Mouse (Mus musculus): ENCODE data around the gene Shroom3. TPM values are rescaled to one million over a fixed set of nuclear protein-coding genes. Genes with fewer than 3 reads are reported as not detected.

Shroom3 gene
- polyA plus RNA-seq, 1 experiment from 2014 or later = 2.3 TPM

DNA sequence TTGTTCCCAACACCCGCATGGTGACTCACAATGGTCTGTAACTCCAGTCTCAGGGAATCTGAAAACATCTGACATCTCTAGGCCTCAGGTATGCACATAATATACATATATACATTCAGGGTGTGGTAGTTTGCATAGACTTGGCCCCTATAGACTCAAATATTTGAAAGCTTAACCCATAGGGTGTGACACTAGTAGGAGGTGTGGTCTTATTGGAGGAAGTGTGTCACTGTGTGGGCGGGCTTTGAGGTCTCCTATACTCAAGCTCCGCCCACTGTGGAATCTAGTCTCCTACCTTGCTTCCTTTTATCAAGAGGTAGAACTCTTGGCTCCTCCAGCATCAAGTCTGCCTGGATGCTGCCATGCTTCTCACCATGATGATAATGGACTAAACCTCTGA lies 91.7 kb downstream of the Shroom3 start:
- H3K4me3 ChIP-seq (replicated peaks; ENCODE audit: low read length) = no peak overlapping the region
- no peaks in the 10 kb centered on the region for H3K36me3 ChIP-seq (replicated peaks; ENCODE audit: control insufficient read depth, insufficient read depth)
- ATAC-seq (ENCODE audit: low FRiP score) (no peak), DNase-seq (ENCODE audit: low spot score) (no peak)
- H3K4me1 ChIP-seq (replicated peaks; ENCODE audit: control insufficient read depth, insufficient read depth, low read length) = no peaks in the 10 kb centered on the region
- 92% methylated on average over 3 of the region's 3 CpGs for WGBS
- H3K27me3 ChIP-seq (ENCODE audit: control insufficient read depth, insufficient read depth, low read length) = no peaks in the 10 kb centered on the region
- no peak overlapping the region for H3K9ac ChIP-seq
- H3K4me2 ChIP-seq (replicated peaks) = no peak overlapping the region
- no peaks in the 10 kb centered on the region for H3K9me3 ChIP-seq (ENCODE audit: control insufficient read depth, low read length)
- no peak overlapping the region for H3K27ac ChIP-seq

GRCm38 (mm10) chr5:92778395-92778794 lies 95.2 kb downstream of the Shroom3 start:
- no peak overlapping the region for H3K27ac ChIP-seq
- H3K4me1 ChIP-seq (replicated peaks; ENCODE audit: control insufficient read depth, insufficient read depth, low read length) = no peaks in the 10 kb centered on the region
- no peak overlapping the region for H3K4me2 ChIP-seq (replicated peaks)
- WGBS = 57% methylated on average over 8 of the region's 8 CpGs
- H3K27me3 ChIP-seq (ENCODE audit: control insufficient read depth, insufficient read depth, low read length) = no peaks in the 10 kb centered on the region
- H3K9me3 ChIP-seq (ENCODE audit: control insufficient read depth, low read length) = no peaks in the 10 kb centered on the region
- no peak for ATAC-seq (ENCODE audit: low FRiP score)
- no peaks in the 10 kb centered on the region for H3K36me3 ChIP-seq (replicated peaks; ENCODE audit: control insufficient read depth, insufficient read depth)
- no peak overlapping the region for H3K9ac ChIP-seq
- no peak for DNase-seq (ENCODE audit: low spot score)
- H3K4me3 ChIP-seq (replicated peaks; ENCODE audit: low read length) = no peak overlapping the region

GRCm38 (mm10) chr5:92781082-92781481 lies 97.8 kb downstream of the Shroom3 start:
- no peaks in the 10 kb centered on the region for H3K27me3 ChIP-seq (ENCODE audit: control insufficient read depth, insufficient read depth, low read length)
- no peaks in the 10 kb centered on the region for H3K4me1 ChIP-seq (replicated peaks; ENCODE audit: control insufficient read depth, insufficient read depth, low read length)
- H3K4me2 ChIP-seq (replicated peaks) = no peak overlapping the region
- H3K9ac ChIP-seq = no peak overlapping the region
- H3K9me3 ChIP-seq (ENCODE audit: control insufficient read depth, low read length) = no peaks in the 10 kb centered on the region
- ATAC-seq (ENCODE audit: low FRiP score) (no peak), DNase-seq (ENCODE audit: low spot score) (no peak)
- no peak overlapping the region for H3K4me3 ChIP-seq (replicated peaks; ENCODE audit: low read length)
- no peak overlapping the region for H3K27ac ChIP-seq
- H3K36me3 ChIP-seq (replicated peaks; ENCODE audit: control insufficient read depth, insufficient read depth) = no peaks in the 10 kb centered on the region

DNA sequence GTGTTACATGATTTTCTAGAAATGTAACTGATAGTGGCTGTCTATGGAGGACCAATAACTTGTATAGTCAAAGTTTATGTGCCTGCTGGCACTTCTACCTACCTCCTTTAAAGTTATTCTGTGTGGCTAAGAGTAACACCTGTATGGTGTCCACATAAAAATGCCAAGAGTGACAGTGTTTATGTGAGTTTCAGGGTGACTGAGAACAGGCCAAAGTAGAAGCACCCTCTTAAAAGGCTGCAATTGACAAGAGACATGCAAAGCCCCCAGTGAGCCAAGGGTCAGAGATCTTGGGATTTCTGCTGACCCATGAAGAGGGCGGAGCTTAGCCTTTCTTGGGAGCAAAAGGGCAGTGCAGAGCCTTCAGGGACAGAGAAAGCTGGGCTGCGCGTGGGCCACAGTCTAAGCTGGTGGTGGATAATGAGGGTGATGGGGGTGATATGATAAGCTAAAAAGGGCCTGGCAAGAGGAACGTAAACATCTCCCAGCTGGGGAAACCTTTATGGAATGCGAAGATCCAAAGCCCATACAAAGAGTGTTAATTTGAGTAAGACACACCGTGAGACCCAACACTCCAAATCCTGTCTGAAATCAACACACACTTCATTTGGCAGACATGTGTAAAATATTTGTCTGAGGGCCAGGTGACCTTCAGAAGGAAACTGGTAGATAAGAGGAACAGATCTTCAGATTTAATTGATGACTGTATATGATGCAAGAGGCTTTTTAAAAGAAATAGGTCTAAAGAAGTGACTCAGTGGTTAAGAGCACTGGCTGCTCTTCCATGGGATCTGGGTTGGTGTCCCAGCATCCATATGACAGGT lies 101.0 kb downstream of the Shroom3 start:
- no peaks in the 10 kb centered on the region for H3K27me3 ChIP-seq (ENCODE audit: control insufficient read depth, insufficient read depth, low read length)
- no peaks in the 10 kb centered on the region for H3K9me3 ChIP-seq (ENCODE audit: control insufficient read depth, low read length)
- no peaks in the 10 kb centered on the region for H3K4me1 ChIP-seq (replicated peaks; ENCODE audit: control insufficient read depth, insufficient read depth, low read length)
- no peak overlapping the region for H3K4me2 ChIP-seq (replicated peaks)
- no peak for DNase-seq (ENCODE audit: low spot score)
- no peaks in the 10 kb centered on the region for H3K36me3 ChIP-seq (replicated peaks; ENCODE audit: control insufficient read depth, insufficient read depth)
- no peak overlapping the region for H3K27ac ChIP-seq
- WGBS = 32% methylated on average over 6 of the region's 6 CpGs
- no peak for ATAC-seq (ENCODE audit: low FRiP score)
- H3K4me3 ChIP-seq (replicated peaks; ENCODE audit: low read length) = no peak overlapping the region
- no peak overlapping the region for H3K9ac ChIP-seq

DNA sequence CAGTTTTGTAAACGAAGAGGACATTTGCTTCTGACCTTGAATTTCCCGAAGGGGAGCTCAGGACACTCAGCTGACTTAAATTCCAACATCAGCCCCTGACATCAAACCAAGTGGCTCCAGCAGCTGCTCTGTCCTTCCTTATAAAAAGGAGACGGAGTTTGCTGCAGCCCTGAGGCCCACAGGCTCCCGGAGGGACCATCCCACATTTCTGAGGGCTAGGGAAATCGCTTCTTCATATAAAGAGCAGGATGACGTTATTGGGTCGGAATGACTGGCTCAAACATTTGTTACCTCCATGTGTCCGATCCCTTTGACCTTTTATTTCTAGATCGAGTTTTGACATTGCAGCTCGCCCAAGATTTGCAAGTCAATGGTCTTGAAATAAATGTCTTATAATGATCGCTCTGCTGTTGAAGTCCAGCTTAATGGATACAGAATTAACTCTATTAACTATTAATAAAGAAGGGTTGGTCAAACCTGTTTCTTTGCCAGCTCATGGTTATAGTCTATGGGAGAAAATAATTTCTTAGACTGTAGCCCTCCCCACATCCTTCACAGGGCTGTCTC lies 102.7 kb downstream of the Shroom3 start:
- H3K4me2 ChIP-seq (replicated peaks) = no peak overlapping the region
- H3K27me3 ChIP-seq (ENCODE audit: control insufficient read depth, insufficient read depth, low read length) = no peaks in the 10 kb centered on the region
- no peak overlapping the region for H3K4me3 ChIP-seq (replicated peaks; ENCODE audit: low read length)
- DNase-seq (ENCODE audit: low spot score) = no peak
- WGBS = 82% methylated on average over 11 of the region's 11 CpGs
- H3K9ac ChIP-seq = no peak overlapping the region
- ATAC-seq (ENCODE audit: low FRiP score) = no peak
- no peaks in the 10 kb centered on the region for H3K36me3 ChIP-seq (replicated peaks; ENCODE audit: control insufficient read depth, insufficient read depth)
- H3K9me3 ChIP-seq (ENCODE audit: control insufficient read depth, low read length) = no peaks in the 10 kb centered on the region
- H3K27ac ChIP-seq = no peak overlapping the region
- no peaks in the 10 kb centered on the region for H3K4me1 ChIP-seq (replicated peaks; ENCODE audit: control insufficient read depth, insufficient read depth, low read length)

DNA sequence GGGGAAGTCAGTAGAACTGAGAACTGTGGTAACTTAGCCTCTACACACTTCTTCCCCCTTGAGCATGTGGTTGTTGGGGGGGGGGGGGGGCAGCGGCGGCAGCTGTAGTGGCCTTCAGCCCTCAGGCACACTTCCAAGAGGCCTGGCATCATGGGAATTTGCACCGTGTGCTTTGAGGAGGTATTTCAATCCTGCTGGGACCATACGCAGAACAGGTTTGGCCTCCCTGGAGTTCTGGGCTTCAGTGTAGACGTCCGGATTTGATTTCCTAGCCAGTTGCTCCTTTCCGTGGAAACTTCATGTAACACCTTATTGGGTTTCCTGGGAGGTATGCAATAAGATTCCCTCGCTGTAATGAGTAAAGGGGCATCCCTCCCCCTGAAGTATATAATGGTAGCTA lies 105.8 kb downstream of the Shroom3 start:
- Histone ChIP-seq H3K4me1 (replicated peaks; ENCODE audit: control insufficient read depth, insufficient read depth, low read length) (no peaks in the 10 kb centered on the region), H3K36me3 (replicated peaks; ENCODE audit: control insufficient read depth, insufficient read depth) (no peaks in the 10 kb centered on the region), H3K4me3 (replicated peaks; ENCODE audit: low read length) (no peak overlapping the region), H3K27me3 (ENCODE audit: control insufficient read depth, insufficient read depth, low read length) (no peaks in the 10 kb centered on the region), H3K9me3 (ENCODE audit: control insufficient read depth, low read length) (no peaks in the 10 kb centered on the region), H3K9ac (no peak overlapping the region), H3K4me2 (replicated peaks) (no peak overlapping the region), H3K27ac (no peak overlapping the region)
- WGBS = 62% methylated on average over 8 of the region's 8 CpGs
- ATAC-seq (ENCODE audit: low FRiP score) (no peak), DNase-seq (ENCODE audit: low spot score) (no peak)

DNA sequence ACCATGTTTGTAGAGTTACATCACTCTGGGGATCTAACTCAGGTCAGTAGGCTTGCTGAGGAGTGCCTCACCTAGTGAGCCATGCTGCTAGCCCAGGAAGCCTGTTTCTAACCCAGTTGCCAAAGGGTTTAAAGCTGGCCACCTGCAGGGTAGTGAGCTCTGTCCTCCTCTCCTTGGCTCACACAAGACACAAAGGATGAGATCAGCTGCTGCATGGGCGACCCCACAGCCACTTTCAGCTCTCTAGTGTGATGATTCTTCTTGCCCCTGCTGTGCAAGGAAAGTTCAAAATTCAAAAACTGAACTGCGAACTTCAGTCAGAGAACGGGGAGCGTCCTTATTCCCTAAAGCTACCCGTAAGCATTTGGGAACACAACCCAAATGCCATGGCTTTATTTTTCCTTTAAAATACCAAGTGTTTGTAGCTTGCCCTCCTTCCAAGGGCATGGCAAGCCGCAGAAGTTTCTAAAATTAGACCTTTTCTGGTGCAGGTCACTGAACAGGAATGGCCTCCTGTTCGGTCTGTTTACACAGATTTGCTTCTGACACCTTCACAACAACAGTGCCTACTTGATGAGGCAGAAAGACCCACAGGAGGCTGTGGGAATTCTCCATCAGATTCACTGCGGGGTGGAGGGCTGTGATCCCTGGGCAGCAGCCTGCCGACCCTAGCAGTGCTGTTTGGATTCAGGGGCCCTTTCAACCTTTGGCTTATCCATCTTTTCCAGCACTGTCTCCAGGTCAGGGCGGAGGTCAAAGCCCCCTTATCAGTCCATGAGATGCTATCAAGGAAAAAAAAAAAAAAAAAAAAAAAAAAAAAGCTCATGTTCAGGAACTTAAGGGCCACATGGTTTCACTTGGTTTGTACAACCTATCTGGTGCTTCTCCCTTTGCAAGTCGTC lies 113.1 kb downstream of the Shroom3 start:
- Histone ChIP-seq H3K36me3 (replicated peaks; ENCODE audit: control insufficient read depth, insufficient read depth) (no peaks in the 10 kb centered on the region), H3K4me1 (replicated peaks; ENCODE audit: control insufficient read depth, insufficient read depth, low read length) (no peaks in the 10 kb centered on the region), H3K4me2 (replicated peaks) (no peak overlapping the region), H3K4me3 (replicated peaks; ENCODE audit: low read length) (no peak overlapping the region), H3K9me3 (ENCODE audit: control insufficient read depth, low read length) (no peaks in the 10 kb centered on the region), H3K9ac (no peak overlapping the region), H3K27me3 (ENCODE audit: control insufficient read depth, insufficient read depth, low read length) (no peaks in the 10 kb centered on the region), H3K27ac (no peak overlapping the region)
- DNase-seq (ENCODE audit: low spot score) (no peak), ATAC-seq (ENCODE audit: low FRiP score) (no peak)
- WGBS = 21% methylated on average over 11 of the region's 11 CpGs

DNA sequence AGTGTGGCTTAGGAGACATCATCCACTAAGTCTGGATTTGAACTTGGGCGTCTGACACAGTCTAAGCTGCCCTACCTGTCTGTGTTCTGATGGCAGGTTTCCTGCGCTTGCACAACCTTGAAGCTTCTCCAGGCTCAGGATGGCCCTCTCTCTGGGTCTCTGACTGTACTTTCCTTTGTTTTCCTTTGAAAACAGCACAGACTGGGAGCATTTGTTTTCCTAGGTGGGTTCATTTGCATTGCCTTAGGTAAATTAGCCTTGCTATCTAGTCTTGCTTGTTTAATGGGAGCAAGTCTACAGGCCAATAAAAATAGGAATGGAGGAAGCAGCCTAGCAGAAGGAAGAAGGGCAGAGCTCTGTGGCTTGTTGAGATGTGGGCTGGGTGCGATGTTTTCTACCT lies 114.7 kb downstream of the Shroom3 start:
- 68% methylated on average over 3 of the region's 3 CpGs for WGBS
- ATAC-seq (ENCODE audit: low FRiP score) (no peak), DNase-seq (ENCODE audit: low spot score) (no peak)

DNA sequence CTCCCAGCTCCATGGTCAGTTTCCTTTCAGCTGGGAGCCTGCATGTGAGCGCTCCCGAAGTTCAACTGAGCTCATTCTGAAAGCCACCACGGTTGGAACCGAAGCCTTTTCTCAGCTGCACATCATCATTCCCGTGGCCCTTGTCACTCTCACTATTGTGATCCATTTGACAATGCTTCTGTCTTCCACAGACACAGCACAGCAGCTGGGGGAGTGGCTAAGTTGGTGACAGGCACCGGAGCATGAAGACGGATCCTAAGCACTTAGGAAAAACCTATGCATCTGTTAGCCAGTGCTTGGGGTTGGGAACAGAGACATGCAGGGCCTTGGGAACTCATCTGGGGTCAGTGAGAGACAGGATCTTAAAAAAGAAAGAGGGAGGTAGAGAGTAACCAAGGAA lies 121.1 kb downstream of the Shroom3 start:
- H3K4me2 ChIP-seq (replicated peaks) = no peak overlapping the region
- 12% methylated on average over 7 of the region's 7 CpGs for WGBS
- no peak for DNase-seq (ENCODE audit: low spot score)

More for the DNA sequence above, 114.7 kb downstream of the Shroom3 start:
- H3K27me3 ChIP-seq (ENCODE audit: control insufficient read depth, insufficient read depth, low read length) = no peaks in the 10 kb centered on the region
- no peaks in the 10 kb centered on the region for H3K4me1 ChIP-seq (replicated peaks; ENCODE audit: control insufficient read depth, insufficient read depth, low read length)
- no peak overlapping the region for H3K9ac ChIP-seq
- no peak overlapping the region for H3K4me2 ChIP-seq (replicated peaks)
- H3K27ac ChIP-seq = no peak overlapping the region
- H3K4me3 ChIP-seq (replicated peaks; ENCODE audit: low read length) = no peak overlapping the region
- H3K9me3 ChIP-seq (ENCODE audit: control insufficient read depth, low read length) = no peaks in the 10 kb centered on the region
- no peaks in the 10 kb centered on the region for H3K36me3 ChIP-seq (replicated peaks; ENCODE audit: control insufficient read depth, insufficient read depth)

More for the DNA sequence above, 121.1 kb downstream of the Shroom3 start:
- no peaks in the 10 kb centered on the region for H3K9me3 ChIP-seq (ENCODE audit: control insufficient read depth, low read length)
- H3K9ac ChIP-seq = no peak overlapping the region
- no peak overlapping the region for H3K27ac ChIP-seq
- ATAC-seq (ENCODE audit: low FRiP score) = no peak
- no peaks in the 10 kb centered on the region for H3K36me3 ChIP-seq (replicated peaks; ENCODE audit: control insufficient read depth, insufficient read depth)
- no peak overlapping the region for H3K4me3 ChIP-seq (replicated peaks; ENCODE audit: low read length)
- no peaks in the 10 kb centered on the region for H3K27me3 ChIP-seq (ENCODE audit: control insufficient read depth, insufficient read depth, low read length)
- peaks cover 15% of the 10 kb centered on the region for H3K4me1 ChIP-seq (replicated peaks; ENCODE audit: control insufficient read depth, insufficient read depth, low read length)

Data from hindbrain, embryonic 14.5 days (tissue).